Mouse (Mus musculus): ENCODE data around the gene Gm11437. TPM values are rescaled to one million over a fixed set of nuclear protein-coding genes. Genes with fewer than 3 reads are reported as not detected.

The Gm11437 gene
- polyA plus RNA-seq, 1 experiment from 2014 or later: not detected

DNA sequence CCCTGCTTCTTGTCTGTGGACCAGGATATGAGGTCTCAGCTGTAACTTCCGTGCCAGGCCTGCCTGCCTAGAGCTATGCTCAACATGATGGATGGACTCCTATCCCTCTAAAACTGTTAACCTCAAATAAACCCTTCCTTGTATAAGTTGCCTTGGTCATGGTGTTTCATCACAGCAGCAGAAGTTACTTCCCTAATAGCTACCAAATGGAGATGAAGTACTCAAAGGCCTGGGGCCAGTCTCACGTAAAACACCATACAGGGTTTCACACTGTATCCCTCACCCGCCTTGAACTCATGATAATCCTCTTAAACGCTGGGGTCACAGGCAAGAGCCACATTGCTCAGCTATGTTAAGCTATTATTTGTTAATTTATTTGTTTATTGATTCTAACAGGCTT, 49.8 kb downstream of the Gm11437 start:
- WGBS: 88% methylated on average over 4 of the region's 4 CpGs
- peaks cover 46% of the 10 kb centered on the region for H3K36me3 ChIP-seq (ENCODE audit: insufficient read depth, low read length)

DNA sequence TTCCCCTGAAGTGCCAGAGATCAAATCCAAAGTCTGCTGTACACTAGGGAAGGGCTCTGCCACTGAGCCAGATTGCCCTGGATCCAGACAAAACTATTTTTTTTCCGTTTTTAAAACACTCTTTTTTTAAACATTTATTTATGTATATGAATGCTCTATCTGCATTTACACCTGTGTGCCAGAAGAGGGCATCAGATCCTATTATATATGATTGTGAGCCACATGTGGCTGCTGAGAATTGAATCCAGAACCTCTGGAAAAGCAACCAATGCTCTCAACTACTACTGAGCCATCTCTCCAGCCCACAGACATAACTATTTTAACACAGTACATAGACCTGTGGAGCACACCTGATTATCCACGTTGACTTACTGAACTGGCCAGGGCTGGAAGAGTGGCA, 51.1 kb downstream of the Gm11437 start:
- Histone ChIP-seq H3K4me1 (ENCODE audit: insufficient read depth, low read length) (no peaks in the 10 kb centered on the region), H3K36me3 (ENCODE audit: insufficient read depth, low read length) (peaks cover 45% of the 10 kb centered on the region), H3K27me3 (ENCODE audit: insufficient read depth, low read length) (no peaks in the 10 kb centered on the region), H3K4me2 (replicated peaks; ENCODE audit: low read depth, low read length) (no peak overlapping the region), H3K27ac (ENCODE audit: low read length) (no peak overlapping the region), H3K9me3 (ENCODE audit: low read length) (no peaks in the 10 kb centered on the region), H3K9ac (replicated peaks; ENCODE audit: low read length) (no peak overlapping the region), H3K4me3 (ENCODE audit: low read length) (no peak overlapping the region)
- WGBS: 63% methylated on average over 2 of the region's 2 CpGs
- no peak for ATAC-seq (ENCODE audit: low FRiP score, low TSS enrichment)

More for the DNA sequence above, 49.8 kb downstream of the Gm11437 start:
- no peaks in the 10 kb centered on the region for H3K9me3 ChIP-seq (ENCODE audit: low read length)
- no peak overlapping the region for H3K9ac ChIP-seq (replicated peaks; ENCODE audit: low read length)
- no peaks in the 10 kb centered on the region for H3K4me1 ChIP-seq (ENCODE audit: insufficient read depth, low read length)
- H3K4me3 ChIP-seq (ENCODE audit: low read length): no peak overlapping the region
- H3K4me2 ChIP-seq (replicated peaks; ENCODE audit: low read depth, low read length): no peak overlapping the region
- no peak overlapping the region for H3K27ac ChIP-seq (ENCODE audit: low read length)
- ATAC-seq (ENCODE audit: low FRiP score, low TSS enrichment): no peak
- H3K27me3 ChIP-seq (ENCODE audit: insufficient read depth, low read length): no peaks in the 10 kb centered on the region

DNA sequence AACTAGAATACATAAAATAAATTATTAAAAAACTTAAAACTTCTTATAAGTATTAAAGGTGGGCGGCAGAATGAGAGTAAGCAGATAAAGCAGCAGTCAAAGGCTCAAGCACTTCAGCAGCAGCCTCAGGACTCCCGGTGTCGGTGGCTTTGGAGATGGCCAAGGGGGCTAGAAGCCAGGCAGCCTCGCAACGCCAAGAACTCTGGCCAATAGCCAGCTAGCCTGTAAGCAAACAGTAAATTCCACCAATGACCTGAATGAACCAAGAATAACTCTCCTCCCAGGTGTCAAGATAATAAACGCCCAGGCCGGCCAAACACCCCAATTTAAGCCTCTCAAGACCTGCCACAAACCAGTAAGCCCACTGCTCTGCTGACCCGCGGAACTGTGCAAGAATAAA, 51.6 kb downstream of the Gm11437 start:
- Histone ChIP-seq H3K9ac (replicated peaks; ENCODE audit: low read length) (no peak overlapping the region), H3K4me1 (ENCODE audit: insufficient read depth, low read length) (no peaks in the 10 kb centered on the region), H3K36me3 (ENCODE audit: insufficient read depth, low read length) (peaks cover 45% of the 10 kb centered on the region), H3K9me3 (ENCODE audit: low read length) (no peaks in the 10 kb centered on the region), H3K4me2 (replicated peaks; ENCODE audit: low read depth, low read length) (no peak overlapping the region), H3K27ac (ENCODE audit: low read length) (no peak overlapping the region), H3K27me3 (ENCODE audit: insufficient read depth, low read length) (no peaks in the 10 kb centered on the region), H3K4me3 (ENCODE audit: low read length) (no peak overlapping the region)
- WGBS: 53% methylated on average over 9 of the region's 9 CpGs
- no peak for ATAC-seq (ENCODE audit: low FRiP score, low TSS enrichment)

DNA sequence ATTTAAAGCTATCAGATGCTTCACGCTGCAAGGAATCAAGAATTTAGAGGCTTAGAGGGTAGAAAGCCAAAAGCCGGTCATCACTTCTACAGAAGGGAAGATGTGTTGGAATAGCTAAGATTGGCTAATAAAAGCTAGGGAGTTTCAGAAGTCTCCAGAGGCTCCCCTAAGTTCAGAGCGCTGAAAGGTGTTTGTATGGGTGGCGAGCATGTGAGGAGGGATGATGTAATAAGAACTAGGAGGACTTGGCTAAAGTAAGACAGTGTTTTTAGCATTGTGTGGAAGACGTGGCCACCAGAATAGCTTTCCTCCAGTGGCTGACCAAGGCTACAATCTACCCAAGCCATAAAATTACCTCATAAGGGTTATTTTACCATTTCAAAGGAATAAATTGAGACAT, 53.7 kb downstream of the Gm11437 start:
- Histone ChIP-seq H3K4me3 (ENCODE audit: low read length) (no peak overlapping the region), H3K4me1 (ENCODE audit: insufficient read depth, low read length) (no peaks in the 10 kb centered on the region), H3K27ac (ENCODE audit: low read length) (no peak overlapping the region), H3K9ac (replicated peaks; ENCODE audit: low read length) (no peak overlapping the region), H3K9me3 (ENCODE audit: low read length) (no peaks in the 10 kb centered on the region), H3K4me2 (replicated peaks; ENCODE audit: low read depth, low read length) (no peak overlapping the region), H3K36me3 (ENCODE audit: insufficient read depth, low read length) (peaks cover 42% of the 10 kb centered on the region), H3K27me3 (ENCODE audit: insufficient read depth, low read length) (no peaks in the 10 kb centered on the region)
- 87% methylated on average over 5 of the region's 5 CpGs for WGBS
- ATAC-seq (ENCODE audit: low FRiP score, low TSS enrichment): no peak

DNA sequence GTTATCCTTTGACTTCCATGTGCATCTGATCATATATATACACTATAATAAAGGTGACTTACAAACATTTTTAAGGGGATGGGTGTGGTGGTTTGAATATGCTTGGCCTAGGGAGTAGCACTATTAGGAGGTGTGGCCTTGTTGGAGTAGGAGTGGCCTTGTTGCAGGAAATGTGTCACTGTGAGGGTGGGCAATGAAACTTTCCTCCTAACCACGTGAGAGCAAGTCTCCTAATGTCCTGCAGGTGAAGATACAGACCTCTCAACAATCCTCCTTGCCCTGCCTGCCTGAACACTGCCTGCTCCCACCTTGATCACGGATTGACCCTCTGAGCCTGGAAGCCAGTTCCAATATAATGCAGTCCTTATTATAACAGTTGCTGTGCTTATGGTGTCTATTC, 60.1 kb downstream of the Gm11437 start:
- Histone ChIP-seq H3K9ac (replicated peaks; ENCODE audit: low read length) (no peak overlapping the region), H3K27ac (ENCODE audit: low read length) (no peak overlapping the region), H3K9me3 (ENCODE audit: low read length) (no peaks in the 10 kb centered on the region), H3K36me3 (ENCODE audit: insufficient read depth, low read length) (peaks cover 60% of the 10 kb centered on the region), H3K27me3 (ENCODE audit: insufficient read depth, low read length) (no peaks in the 10 kb centered on the region), H3K4me1 (ENCODE audit: insufficient read depth, low read length) (no peaks in the 10 kb centered on the region), H3K4me3 (ENCODE audit: low read length) (no peak overlapping the region), H3K4me2 (replicated peaks; ENCODE audit: low read depth, low read length) (no peak overlapping the region)
- no peak for ATAC-seq (ENCODE audit: low FRiP score, low TSS enrichment)
- 70% methylated on average over 2 of the region's 2 CpGs for WGBS

DNA sequence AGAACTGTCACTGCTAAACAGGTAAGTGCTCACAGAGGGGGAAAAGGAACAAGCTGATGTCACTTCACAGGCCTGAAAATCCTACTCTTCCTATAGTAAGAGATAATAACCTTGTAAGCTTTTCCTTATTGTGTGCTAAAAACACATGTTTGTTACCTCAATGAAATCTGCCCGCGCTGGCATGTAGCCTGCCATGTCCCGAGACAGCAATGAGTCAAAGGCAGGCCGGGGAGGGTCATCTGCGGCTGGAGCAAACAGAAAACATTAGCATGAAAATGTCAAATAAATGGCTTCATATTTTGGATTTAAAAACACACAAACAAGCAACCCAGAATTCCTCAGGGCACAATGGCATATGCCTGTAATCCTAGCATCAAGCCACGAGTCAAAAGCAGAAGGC, 63.2 kb downstream of the Gm11437 start:
- no peak overlapping the region for H3K9ac ChIP-seq (replicated peaks; ENCODE audit: low read length)
- H3K4me2 ChIP-seq (replicated peaks; ENCODE audit: low read depth, low read length): no peak overlapping the region
- no peak overlapping the region for H3K4me3 ChIP-seq (ENCODE audit: low read length)
- ATAC-seq (ENCODE audit: low FRiP score, low TSS enrichment): no peak
- 90% methylated on average over 6 of the region's 6 CpGs for WGBS
- H3K36me3 ChIP-seq (ENCODE audit: insufficient read depth, low read length): peaks cover 51% of the 10 kb centered on the region
- H3K27ac ChIP-seq (ENCODE audit: low read length): no peak overlapping the region
- no peaks in the 10 kb centered on the region for H3K9me3 ChIP-seq (ENCODE audit: low read length)
- H3K4me1 ChIP-seq (ENCODE audit: insufficient read depth, low read length): no peaks in the 10 kb centered on the region
- no peaks in the 10 kb centered on the region for H3K27me3 ChIP-seq (ENCODE audit: insufficient read depth, low read length)

DNA sequence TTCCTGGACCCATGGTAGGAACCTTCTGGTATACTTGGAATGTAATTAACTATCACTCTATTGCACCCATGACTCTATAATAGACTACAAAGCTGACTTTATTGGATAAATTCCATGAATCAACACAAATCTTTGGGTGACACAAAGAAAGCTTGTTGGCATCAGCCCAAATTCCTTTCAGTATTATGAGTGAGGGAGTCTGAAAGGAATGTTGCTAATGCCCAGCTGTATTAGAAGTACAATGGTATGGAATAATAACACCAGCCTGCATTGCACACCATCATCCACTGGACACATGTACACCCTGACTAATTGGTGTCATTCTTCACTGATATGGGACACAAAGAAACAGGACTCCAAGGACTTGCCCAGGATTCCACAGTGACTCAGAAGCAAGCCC, 66.1 kb downstream of the Gm11437 start:
- no peaks in the 10 kb centered on the region for H3K4me1 ChIP-seq (ENCODE audit: insufficient read depth, low read length)
- H3K4me3 ChIP-seq (ENCODE audit: low read length): no peak overlapping the region
- no peaks in the 10 kb centered on the region for H3K9me3 ChIP-seq (ENCODE audit: low read length)
- H3K9ac ChIP-seq (replicated peaks; ENCODE audit: low read length): no peak overlapping the region
- peaks cover 44% of the 10 kb centered on the region for H3K36me3 ChIP-seq (ENCODE audit: insufficient read depth, low read length)
- no peak overlapping the region for H3K27ac ChIP-seq (ENCODE audit: low read length)
- no peak overlapping the region for H3K4me2 ChIP-seq (replicated peaks; ENCODE audit: low read depth, low read length)
- no peaks in the 10 kb centered on the region for H3K27me3 ChIP-seq (ENCODE audit: insufficient read depth, low read length)
- no peak for ATAC-seq (ENCODE audit: low FRiP score, low TSS enrichment)

Other genes with a start within 250 kb of the Gm11437 start
- gene Ddx52, start 225.4 kb downstream of the Gm11437 start, polyA plus RNA-seq (2015; fragmentation: Nextera tagmentation; extraction: Ambion mirVana): 35.4 and 39.0 TPM in 2 replicates
- 10.5 and 10.9 TPM in 2 replicates for gene Synrg, start 203.0 kb downstream of the Gm11437 start, polyA plus RNA-seq (2015; fragmentation: Nextera tagmentation; extraction: Ambion mirVana)
- 45.4 and 54.6 TPM in 2 replicates for gene Dusp14, start 98.2 kb downstream of the Gm11437 start, polyA plus RNA-seq (2015; fragmentation: Nextera tagmentation; extraction: Ambion mirVana)
- gene Tada2a, start 37.9 kb downstream of the Gm11437 start, polyA plus RNA-seq (2015; fragmentation: Nextera tagmentation; extraction: Ambion mirVana): 34.1 and 36.1 TPM in 2 replicates
- 12.0 TPM in 2 replicates for gene Acaca, start 37.8 kb downstream of the Gm11437 start, polyA plus RNA-seq (2015; fragmentation: Nextera tagmentation; extraction: Ambion mirVana)

Data from kidney, embryonic 16.5 days (tissue).